Mouse (Mus musculus) A20 (cell line): ENCODE results near the gene Ppp1r1a.

ENCODE experiments used
- DNase-seq: peaks from one replicate; pipeline ENCODE4 v3.0.0-alpha.2; 2011; ENCODE audit warnings: low read depth, low spot score

Ppp1r1a gene

DNA sequence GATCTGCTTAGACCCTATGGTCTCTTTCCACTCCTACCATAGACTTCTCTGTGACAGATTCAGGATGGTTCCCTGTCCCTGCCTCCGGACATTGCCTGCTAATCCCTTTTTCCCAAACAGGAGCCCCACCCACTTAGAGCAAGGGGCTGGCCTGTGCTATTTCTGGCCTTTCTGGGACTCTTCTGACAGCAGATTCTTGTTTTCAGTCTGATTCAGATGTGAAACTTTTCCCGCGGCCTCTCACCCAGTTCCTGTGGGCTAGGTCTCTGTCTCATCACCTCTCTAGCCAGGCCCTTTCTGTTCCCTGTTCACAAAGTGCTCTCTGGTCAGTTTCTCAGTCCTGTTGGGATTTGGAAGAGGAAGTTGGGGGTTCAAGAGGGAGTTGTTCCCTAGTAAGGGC, 22.9 kb downstream of the Ppp1r1a start:
- no peak for DNase-seq

DNA sequence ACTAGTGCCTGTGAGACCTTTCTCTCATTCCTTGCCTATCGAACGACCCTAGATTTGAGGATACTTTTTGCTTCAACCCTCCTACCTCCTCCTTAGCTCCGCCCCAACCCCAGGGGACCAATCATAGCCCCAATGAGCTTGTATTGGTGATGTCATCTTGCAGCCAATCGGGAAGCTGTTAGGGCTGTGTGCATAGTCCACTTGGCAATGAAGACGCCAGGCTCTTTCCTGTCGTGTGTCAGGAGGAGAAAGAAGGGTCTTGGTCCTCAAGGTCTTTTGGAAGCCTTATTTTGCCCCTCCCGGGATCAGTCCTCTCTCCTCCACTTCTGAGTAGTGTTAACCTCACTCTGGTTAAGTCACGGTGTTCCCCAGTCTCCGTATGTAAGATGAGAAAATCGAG, 23.7 kb downstream of the Ppp1r1a start:
- no peak for DNase-seq

DNA sequence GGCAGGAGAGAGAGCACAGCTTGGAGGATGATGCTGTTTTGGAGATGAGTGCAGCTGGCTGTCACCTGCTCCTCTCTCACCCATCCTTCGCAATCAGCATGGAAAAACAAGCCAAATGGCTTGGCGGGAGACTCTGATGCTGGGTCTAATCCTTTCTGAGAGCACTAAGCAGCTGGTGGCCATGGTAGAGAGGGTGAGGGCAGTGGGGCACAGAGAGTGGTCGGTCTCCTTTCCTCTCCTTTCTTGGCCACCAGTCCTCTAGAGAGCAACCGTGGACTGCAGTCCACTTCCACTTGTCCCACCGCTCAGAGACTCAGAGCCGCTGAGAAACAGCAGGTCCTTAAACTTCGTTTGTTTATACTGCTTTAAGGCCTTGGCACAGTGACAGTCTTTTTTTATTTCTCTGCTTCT, 24.2 kb downstream of the Ppp1r1a start:
- no peak for DNase-seq

DNA sequence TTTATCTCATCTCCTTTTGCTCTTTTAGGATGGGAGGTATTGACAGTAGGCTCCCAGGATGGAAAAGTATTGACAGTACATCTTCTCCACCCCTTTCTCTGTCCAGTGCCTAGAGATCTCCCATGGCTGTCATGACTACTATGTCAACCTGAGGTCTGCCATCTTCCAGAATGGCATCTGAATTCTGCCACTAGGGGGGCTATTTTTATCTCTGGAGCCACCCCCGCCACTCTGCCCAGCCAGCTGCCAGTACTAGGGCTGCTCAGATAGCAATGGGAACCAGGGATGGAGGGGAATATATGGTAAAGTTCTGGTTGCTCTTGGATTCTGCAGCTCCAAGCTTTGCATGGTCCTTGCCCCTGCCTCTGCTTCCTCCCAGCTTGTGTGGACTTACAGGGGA, 26.2 kb downstream of the Ppp1r1a start:
- DNase-seq = no peak

DNA sequence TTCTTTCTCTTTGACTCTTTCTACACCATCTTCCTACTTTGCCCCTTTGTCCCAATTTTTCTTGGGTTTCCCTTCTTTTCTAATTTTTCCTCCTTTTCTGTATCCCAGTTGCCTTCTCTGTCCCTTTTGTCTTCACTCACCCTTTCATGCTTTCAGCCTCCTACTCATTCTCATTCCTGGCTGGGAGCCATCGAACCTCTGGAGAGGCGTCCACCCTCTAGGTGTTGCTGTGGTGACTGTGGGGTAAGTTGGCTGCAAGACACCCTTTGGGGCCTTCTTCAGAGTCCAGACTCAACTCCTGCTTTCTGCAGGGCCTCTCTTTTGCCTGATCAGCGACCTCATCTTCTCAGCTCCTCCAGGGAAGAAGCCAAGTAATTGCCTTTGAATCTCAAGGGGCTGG, 28.5 kb downstream of the Ppp1r1a start:
- DNase-seq = no peak

DNA sequence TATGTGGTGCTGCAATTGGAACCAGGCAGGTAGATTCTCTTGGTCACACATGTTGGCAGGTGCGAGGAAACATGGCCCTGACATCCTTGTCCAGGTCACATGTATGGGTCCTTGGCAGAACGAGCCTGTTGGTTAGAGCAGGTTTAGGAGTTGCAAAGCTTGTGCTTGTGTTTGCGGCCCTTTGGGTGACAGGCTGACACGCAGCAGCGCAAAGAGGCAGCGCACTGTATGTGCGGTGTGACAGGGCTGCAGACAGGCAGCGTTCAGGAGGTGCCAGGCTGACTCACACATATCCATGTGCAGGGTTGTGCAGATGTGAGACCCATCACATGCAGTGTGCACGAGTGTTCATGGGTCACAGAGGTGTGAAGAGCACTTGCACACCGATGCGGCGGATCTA, 34.1 kb downstream of the Ppp1r1a start:
- DNase-seq = no peak

DNA sequence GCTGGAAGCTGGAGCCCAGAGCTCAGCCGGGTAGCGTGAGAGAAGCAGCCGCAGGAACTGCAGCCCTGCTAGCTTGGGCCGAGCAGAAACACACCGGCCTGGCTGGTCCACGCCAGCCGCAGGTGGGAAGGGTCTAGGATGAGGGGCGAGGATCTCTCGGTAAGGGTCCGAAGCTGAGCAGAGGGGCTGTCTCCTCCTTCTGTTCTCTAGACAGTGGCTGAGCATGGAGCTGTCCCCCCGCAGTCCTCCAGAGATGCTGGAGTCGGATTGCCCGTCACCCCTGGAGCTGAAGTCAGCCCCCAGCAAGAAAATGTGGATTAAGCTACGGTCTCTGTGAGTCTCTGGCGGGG, 34.6 kb downstream of the Ppp1r1a start:
- no peak for DNase-seq

DNA sequence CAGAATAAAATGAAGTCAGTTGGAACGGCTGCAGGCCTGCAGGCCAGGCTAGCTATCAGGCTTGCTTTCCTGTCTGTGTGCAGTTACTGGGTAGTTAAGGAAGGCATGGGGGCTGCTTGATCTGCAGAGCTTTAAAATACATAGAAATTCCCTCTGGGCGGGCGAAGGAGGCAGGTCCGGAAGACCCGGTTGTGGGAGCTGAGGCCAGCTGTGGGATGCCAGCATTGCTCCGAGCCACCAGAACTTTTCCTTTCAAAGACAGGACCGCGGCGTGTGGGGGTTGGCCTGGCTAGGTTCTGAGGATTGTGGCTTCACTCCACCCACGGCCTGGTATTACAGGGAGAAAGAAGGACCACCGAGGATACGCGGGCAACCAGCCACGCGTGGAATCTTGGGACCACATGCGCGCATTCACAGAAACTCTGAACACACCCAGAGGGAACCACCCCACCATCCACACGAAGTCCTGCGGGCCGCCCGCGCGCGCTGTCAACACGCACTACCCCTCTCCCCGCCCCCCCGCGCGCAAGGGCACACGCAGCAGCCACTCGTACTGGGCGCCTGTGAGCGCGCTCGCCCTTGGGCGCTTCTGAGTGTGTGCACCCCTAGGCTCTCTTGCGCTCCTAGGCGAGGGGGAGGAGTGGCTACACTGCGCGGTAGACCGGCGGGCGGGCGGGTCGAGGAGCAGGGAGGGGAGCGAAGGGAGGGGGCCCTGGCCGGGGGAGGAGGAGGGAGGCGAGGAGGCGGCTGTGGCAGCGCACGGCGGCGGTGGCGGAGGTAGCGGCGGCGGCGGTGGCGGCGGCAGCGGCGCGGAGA, 35.2 kb downstream of the Ppp1r1a start, which contains the start of gene Pde1b:
Pde1b (plus strand) TSS at position 600 of the 816 bp plus-strand sequence.
- no peak for DNase-seq

DNA sequence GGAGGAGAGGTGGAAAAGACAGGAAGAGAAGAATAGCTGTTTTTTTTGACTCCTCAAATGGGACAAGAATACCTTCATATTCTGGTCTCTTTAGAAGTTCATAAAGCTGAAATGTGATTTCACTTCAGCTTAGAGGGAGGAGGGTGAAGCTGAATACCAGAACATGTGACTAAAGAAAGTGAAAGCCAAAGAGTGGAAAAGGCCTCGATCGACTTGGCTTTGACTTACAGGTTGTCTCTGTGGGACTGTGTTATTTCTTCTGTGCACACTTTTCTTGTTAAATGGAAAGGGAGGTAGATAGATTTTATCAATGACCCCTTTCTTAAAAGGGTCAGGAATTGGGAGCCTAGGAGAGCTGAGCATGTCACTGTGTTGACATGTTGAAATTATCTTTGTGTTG, 36.6 kb downstream of the Ppp1r1a start:
- no peak for DNase-seq

DNA sequence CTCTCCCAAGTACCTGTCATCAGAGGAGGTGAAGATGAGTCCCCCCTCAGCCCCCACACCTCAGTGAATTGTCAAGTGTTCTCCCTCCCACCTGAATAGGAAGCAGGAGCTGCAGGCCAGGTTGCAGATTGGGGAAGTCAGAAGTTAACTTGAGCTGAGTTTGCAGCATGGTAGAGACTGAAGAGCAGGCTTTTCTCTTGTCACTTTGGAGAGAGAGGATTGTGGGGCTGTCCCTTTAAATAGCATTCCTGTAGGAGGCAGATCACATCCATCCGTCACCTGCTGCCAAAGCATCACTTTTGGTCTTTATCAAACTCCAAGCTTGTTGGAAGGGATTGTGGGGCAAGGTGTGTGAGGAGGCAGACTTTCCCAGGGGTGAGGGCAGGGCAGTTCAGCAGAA, 37.1 kb downstream of the Ppp1r1a start:
- no peak for DNase-seq

DNA sequence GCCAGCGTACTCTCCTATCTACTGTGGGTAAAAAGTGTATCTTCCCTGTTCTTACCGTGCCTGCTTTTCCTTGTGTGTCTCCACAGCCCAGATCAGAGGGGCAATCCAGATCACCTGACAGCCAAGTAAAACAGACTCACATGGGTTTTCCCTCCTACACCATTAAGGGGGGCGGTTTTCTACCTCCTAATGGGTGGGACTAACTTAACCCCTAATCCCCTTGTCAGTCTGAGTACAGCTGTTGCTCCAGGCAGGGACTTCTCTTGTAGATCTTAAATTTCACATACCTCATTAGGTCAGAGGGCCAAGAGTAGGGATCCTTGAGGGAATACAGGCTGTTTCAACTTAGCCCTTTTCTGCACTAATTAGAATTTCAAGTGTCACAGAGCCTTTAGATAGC, 39.6 kb downstream of the Ppp1r1a start:
- DNase-seq = no peak

DNA sequence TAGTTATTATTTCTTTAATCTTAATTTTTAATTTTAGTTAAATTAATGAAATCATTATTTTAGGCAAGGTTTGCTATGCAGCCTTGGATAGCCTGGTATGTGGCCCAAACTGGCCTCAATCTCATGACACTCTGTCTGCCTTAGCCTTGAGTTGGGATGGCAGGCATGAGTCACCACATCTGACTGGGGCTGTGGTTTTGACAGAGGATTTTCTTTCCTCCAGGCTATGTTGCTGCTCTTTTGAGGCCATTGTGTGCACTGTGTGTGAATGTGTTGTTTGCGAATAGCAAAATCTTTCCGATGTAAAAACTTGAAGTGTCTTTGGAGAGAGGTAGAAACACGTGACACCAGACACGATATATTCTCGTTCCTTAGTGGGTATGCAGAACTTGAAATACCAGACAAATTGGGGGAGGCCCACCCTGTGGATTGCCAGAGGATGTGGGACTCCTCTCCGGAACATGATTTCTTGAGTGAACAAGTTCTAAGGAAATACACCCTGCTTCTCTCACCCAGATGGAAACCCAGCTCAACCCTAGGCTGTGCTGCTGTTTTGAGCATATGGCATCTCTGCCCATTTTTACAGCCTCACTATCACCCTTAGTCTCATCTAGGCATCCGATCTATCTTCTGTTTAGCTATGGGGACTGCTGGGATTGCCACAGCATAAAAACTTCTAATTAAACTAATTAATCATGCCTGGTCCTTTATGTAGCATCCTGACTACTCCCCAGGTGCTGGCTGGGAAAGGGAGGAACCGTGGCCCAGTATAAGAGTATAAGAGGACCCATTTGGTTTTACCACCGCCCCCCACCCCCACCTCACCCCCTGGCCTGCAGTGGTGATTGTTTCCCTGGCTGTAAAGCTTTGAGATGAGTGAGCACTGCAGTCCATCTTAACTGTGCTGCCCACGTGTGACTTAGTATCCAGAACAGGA, 41.3 kb downstream of the Ppp1r1a start:
- no peak for DNase-seq

DNA sequence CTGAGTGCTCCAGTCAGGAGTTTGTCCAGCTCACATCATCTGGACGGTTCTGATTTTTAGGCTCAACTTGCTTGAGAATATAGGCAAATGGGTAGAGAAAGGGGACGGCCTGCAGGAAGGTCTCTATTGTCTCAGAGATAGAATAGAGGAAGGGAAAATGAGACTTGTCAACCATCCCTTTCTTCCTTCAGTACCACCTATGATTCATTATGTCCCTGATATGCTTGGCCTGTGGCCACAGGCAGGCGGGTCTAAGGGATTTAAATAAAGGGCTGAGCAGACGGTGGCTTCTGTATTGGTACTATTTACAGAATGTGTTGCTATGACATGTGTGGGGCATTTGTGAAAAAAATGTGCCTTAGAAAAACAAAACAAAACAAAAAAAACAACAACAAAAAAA, 49.5 kb downstream of the Ppp1r1a start:
- DNase-seq = peak; percentile 74

DNA sequence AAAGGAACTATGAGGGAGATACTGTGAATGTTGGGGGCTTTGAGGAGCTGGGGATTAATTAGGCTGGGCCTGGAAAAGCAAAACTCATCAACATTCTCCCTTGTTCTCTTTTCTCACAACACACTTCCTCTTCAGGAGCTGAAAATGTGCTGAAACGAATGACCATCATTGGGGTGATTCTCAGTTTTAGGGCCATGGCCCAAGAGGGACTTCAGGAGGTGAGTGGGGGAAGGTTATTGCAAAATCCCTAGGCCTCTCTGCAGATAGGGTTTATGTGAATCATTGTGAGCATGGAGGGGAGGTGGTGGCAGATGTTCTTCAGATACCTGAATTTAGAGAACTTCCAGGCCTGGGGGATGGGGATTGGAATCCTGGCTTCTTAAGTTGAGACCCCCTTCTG, 51.1 kb downstream of the Ppp1r1a start:
- no peak for DNase-seq

DNA sequence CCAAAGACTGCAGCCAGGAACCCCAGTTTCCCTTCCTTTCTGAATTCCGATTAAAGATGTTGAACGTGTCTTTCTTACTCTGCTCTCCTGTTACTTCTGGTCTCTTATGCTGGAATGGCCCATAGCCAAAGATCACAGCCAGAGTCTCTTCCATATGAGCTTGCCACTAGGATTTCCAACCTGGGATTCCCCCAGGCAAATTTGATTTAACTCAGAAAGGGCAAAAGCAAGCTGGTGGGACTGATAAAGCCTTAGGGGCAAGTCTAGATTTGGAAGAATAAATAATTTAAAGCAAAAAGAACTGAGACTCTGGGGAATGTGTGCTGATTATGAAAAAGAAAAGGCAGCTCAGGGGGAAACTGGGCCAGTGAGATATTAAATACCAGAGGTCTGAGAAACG, 52.7 kb downstream of the Ppp1r1a start:
- no peak for DNase-seq

DNA sequence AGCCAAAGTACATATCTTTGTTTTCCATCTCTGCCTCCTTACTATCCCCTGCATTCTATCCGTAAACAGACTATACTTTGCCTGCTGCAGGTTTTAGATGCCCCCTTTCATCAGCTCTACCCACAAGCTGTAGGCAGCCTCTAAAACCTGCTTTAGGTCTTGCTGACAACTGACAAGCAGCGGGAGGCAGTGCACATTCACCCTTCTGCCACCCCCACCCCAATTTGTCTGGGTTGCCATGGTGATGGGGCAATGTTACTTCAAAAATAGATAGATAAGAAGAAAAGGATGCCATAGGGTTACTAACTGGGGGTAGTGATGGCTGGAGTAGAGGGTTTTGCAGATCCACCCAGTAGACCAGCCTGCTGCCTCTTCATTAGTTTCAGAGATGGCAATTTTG, 53.3 kb downstream of the Ppp1r1a start:
- no peak for DNase-seq

DNA sequence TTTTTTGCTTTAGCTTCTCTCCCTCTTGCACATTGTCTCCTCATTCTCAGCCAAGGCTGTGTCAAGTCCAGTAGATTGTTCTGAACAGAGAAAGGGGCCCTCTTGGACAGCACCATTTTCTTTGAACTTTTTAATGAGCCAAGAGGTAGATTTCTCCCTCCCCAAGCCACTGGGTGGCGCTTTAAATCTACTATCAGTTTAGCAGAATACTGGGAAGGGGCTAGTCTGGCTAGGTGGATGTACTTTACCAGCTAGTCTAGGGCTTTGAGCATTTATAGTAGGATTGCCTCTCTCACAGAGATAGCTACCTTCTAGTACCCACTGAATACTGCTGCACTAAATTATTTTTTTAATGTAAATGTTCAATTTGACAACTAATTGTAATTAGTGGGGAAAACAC, 55.3 kb downstream of the Ppp1r1a start:
- DNase-seq = no peak
